Mouse (Mus musculus): ENCODE data around the gene Gtdc1.

GRCm38 (mm10) chr2:44638157-44638556, 289.3 kb downstream of the Gtdc1 start:
- TF ChIP-seq POLR2A (IDR thresholded peaks at IDR 0.05; ENCODE audit: borderline replicate concordance, extremely low read depth, insufficient read depth, insufficient read length, poor library complexity, severe bottlenecking) (no peak), CTCF (IDR thresholded peaks at IDR 0.05; ENCODE audit: borderline replicate concordance, extremely low read depth, insufficient read depth, insufficient read length) (no peak)
